Mouse (Mus musculus) spleen, postnatal 14 days (tissue): ENCODE data around the gene Aars2.
A peak's percentile ranks its signal among the peaks of the same experiment; 100 is the strongest.

Experiments used
- DNase-seq, 2 experiments: peaks; one replicate each; pipeline ENCODE4 v3.0.0; 2021 to 2022; ENCODE audit warnings: low spot score in 2 of 2

Gene Aars2

GRCm38 (mm10) chr17:45500981-45501380 lies 5.7 kb upstream of the Aars2 start:
- no peak for DNase-seq

- DNase-seq = no peak
Measured at GRCm38 (mm10) chr17:45502324-45502723, 4.3 kb upstream of the Aars2 start.

- no peak for DNase-seq
Measured at GRCm38 (mm10) chr17:45503301-45503973, 3.2 kb upstream of the Aars2 start.

- DNase-seq = no peak
Measured at GRCm38 (mm10) chr17:45505941-45506465, 638 bp upstream of the Aars2 start.

GRCm38 (mm10) chr17:45510871-45511270 lies 4.2 kb downstream of the Aars2 start:
- no peak for DNase-seq

- DNase-seq = no peak
Measured at GRCm38 (mm10) chr17:45511757-45512156, 5.1 kb downstream of the Aars2 start.

GRCm38 (mm10) chr17:45515204-45515726 lies 8.6 kb downstream of the Aars2 start:
- no peak for DNase-seq

- DNase-seq = no peak
Measured at GRCm38 (mm10) chr17:45515806-45516205, 9.2 kb downstream of the Aars2 start.

- DNase-seq = peak; percentile 36 to 64
Measured at GRCm38 (mm10) chr17:45516488-45516887, 9.8 kb downstream of the Aars2 start.

GRCm38 (mm10) chr17:45517135-45517534 lies 10.5 kb downstream of the Aars2 start:
- DNase-seq = no peak

- no peak for DNase-seq
Measured at GRCm38 (mm10) chr17:45517549-45518215, 11.0 kb downstream of the Aars2 start.

GRCm38 (mm10) chr17:45518766-45519475 lies 12.3 kb downstream of the Aars2 start:
- no peak for DNase-seq

- no peak for DNase-seq
Measured at GRCm38 (mm10) chr17:45520136-45520535, 13.5 kb downstream of the Aars2 start.

GRCm38 (mm10) chr17:45523263-45523662 lies 16.6 kb downstream of the Aars2 start, which contains the start of gene Tcte1:
Tcte1 (plus strand) TSS chr17:45523434.
- DNase-seq = no peak

- DNase-seq = no peak
Measured at GRCm38 (mm10) chr17:45524961-45525360, 18.3 kb downstream of the Aars2 start.

GRCm38 (mm10) chr17:45526571-45526970 lies 19.9 kb downstream of the Aars2 start:
- no peak for DNase-seq

GRCm38 (mm10) chr17:45530346-45530782 lies 23.7 kb downstream of the Aars2 start:
- DNase-seq = no peak

- DNase-seq = no peak
Measured at GRCm38 (mm10) chr17:45532896-45533295, 26.3 kb downstream of the Aars2 start.

GRCm38 (mm10) chr17:45536264-45536663 lies 29.6 kb downstream of the Aars2 start:
- DNase-seq = no peak

GRCm38 (mm10) chr17:45538394-45538793 lies 31.8 kb downstream of the Aars2 start:
- DNase-seq = no peak

GRCm38 (mm10) chr17:45539664-45540063 lies 33.0 kb downstream of the Aars2 start:
- no peak for DNase-seq

GRCm38 (mm10) chr17:45542129-45542528 lies 35.5 kb downstream of the Aars2 start:
- no peak for DNase-seq
